10 mouse cellular contexts compared by ENCODE assay signal in the genomic region with DNA sequence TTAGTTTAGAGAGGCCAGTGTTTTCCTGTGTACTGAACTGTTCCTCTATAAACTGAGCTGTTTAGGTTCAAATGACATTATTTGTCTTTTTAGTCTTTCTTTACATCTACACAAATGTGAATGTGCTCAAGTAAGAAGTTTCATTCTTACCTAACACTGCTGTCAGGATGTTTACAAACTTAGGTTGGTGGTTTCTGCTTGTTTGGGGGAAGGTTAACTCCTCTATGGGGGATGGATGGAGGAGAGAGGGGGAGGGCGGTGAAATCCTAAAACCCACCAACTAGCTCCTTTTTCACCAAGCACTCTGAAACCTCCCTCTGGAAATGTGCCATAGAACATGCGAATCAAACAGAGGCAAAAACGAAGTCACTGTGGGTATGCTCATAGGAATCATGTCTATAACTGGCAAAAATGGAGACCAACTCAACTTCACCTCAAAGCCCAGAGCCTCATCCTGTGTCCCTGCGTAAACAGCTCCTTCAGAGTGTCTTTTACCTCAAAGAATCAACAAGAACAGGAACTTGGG. TPM values are rescaled to one million over a fixed set of nuclear protein-coding genes. Genes with fewer than 3 reads are reported as not detected.
DNase-seq lines count a peak whose midpoint lies in the region; ATAC-seq and TF ChIP-seq lines count a peak whose summit lies in the region.
"Had no signal": no experiment of that assay in that cellular context is flagged by ENCODE, and none has a peak within 500 bp of the region (broad histone marks: within the 10 kb centered on the region; RNA-seq: fewer than 3 reads in every experiment).

No protein-coding gene starts in this region.

- no peaks in the 10 kb centered on the region for H3K27me3 ChIP-seq in heart, embryonic 13.5 days (replicated peaks)
- H3K27me3 ChIP-seq in midbrain, embryonic 14.5 days (ENCODE audit: control insufficient read depth, insufficient read depth, low read length), result no peaks in the 10 kb centered on the region
- H3K27me3 ChIP-seq: neural tube, embryonic 12.5 days had no signal

- TF ChIP-seq CTCF in left cerebral cortex, adult 2 months (IDR thresholded peaks at IDR 0.05), result no peak
- no peak for TF ChIP-seq CTCF in cortical plate, adult 2 months (IDR thresholded peaks at IDR 0.05; ENCODE audit: extremely low read depth, insufficient read depth, low read length)

- no peak for TF ChIP-seq POLR2A in cortical plate, adult 2 months (IDR thresholded peaks at IDR 0.05; ENCODE audit: extremely low read depth, insufficient read depth, low read length)

- ATAC-seq in heart, embryonic 13.5 days (ENCODE audit: extremely low read depth, insufficient number of reproducible peaks, low FRiP score, low TSS enrichment), result no peak
- no peak for ATAC-seq in midbrain, embryonic 14.5 days (ENCODE audit: low FRiP score, low TSS enrichment)

- H3K27ac ChIP-seq in heart, embryonic 13.5 days (replicated peaks), result peak overlapping the region; percentile 84
- H3K27ac ChIP-seq in left cerebral cortex, adult 2 months, result peak overlapping the region; percentile 78
- peak overlapping the region; percentile 62; the same call in 1 of the 2 replicates for H3K27ac ChIP-seq in cortical plate, adult 2 months (ENCODE audit: insufficient read depth, low read length)
- H3K27ac ChIP-seq in midbrain, embryonic 14.5 days (replicated peaks; ENCODE audit: low read depth, low read length), result no peak overlapping the region
- H3K27ac ChIP-seq: neural tube, embryonic 12.5 days had no signal

- 72% methylated on average over 4 of the region's 4 CpGs for WGBS in heart, embryonic 13.5 days
- WGBS in midbrain, embryonic 14.5 days, result 88% methylated on average over 4 of the region's 4 CpGs

- intact Hi-C loops in heart, postnatal 10 days (cut with DNase I), result no loop called here
- intact Hi-C loops in left cerebral cortex, adult 2 months (cut with DNase I), result no loop called here
- intact Hi-C loops in left cerebral cortex, postnatal 25 days (cut with DNase I), result no loop called here

- no peak for DNase-seq in heart, postnatal 10 days
- DNase-seq in left cerebral cortex, adult 2 months (ENCODE audit: extremely low spot score in 1 of 2, low spot score in 2 of 2), result no peak
- DNase-seq in left cerebral cortex, postnatal 25 days (ENCODE audit: low spot score in 2 of 2), result no peak
- peak; percentile 34 for DNase-seq in naive thymus-derived CD4-positive, alpha-beta T cell, adult 2 months (ENCODE audit: low read depth)
- no peak for DNase-seq in midbrain, embryonic 14.5 days
- no peak for DNase-seq in gastrocnemius, postnatal 25 days
- DNase-seq: liver had no signal

- peak overlapping the region; percentile 49 for H3K4me2 ChIP-seq in heart, embryonic 13.5 days
- H3K4me2 ChIP-seq in midbrain, embryonic 14.5 days (ENCODE audit: low read length), result no peak overlapping the region
- H3K4me2 ChIP-seq: neural tube, embryonic 12.5 days had no signal

- no peaks in the 10 kb centered on the region for H3K9me3 ChIP-seq in heart, embryonic 13.5 days
- H3K9me3 ChIP-seq in midbrain, embryonic 14.5 days (ENCODE audit: control insufficient read depth, low read length), result no peaks in the 10 kb centered on the region
- H3K9me3 ChIP-seq: neural tube, embryonic 12.5 days had no signal

- peaks cover 74% of the 10 kb centered on the region for H3K4me1 ChIP-seq in heart, embryonic 13.5 days
- H3K4me1 ChIP-seq in cortical plate, adult 2 months (ENCODE audit: control insufficient read depth, insufficient read depth, low read length), result peaks cover 9% of the 10 kb centered on the region
- no peaks in the 10 kb centered on the region; the same call in 1 of the 2 replicates for H3K4me1 ChIP-seq in midbrain, embryonic 14.5 days (ENCODE audit: control insufficient read depth, insufficient read depth, low read length)

- H3K9ac ChIP-seq in heart, embryonic 13.5 days, result peak overlapping the region; percentile 5
- H3K9ac ChIP-seq in midbrain, embryonic 14.5 days (replicated peaks; ENCODE audit: low read length), result no peak overlapping the region
- H3K9ac ChIP-seq: neural tube, embryonic 12.5 days had no signal

- no peak overlapping the region for H3K4me3 ChIP-seq in heart, embryonic 13.5 days
- H3K4me3 ChIP-seq in left cerebral cortex, adult 2 months, result no peak overlapping the region
- H3K4me3 ChIP-seq in cortical plate, adult 2 months (ENCODE audit: insufficient read depth, low read length), result no peak overlapping the region
- no peak overlapping the region for H3K4me3 ChIP-seq in midbrain, embryonic 14.5 days (replicated peaks; ENCODE audit: low read depth, low read length)
- H3K4me3 ChIP-seq: neural tube, embryonic 12.5 days had no signal

- peaks cover 7% of the 10 kb centered on the region for H3K36me3 ChIP-seq in heart, embryonic 13.5 days
- no peaks in the 10 kb centered on the region for H3K36me3 ChIP-seq in midbrain, embryonic 14.5 days (ENCODE audit: control insufficient read depth, insufficient read depth, low read length)
- H3K36me3 ChIP-seq: neural tube, embryonic 12.5 days had no signal

RNA-seq across cellular contexts. Expression of a gene that starts 12.7 kb away (rescaled TPM):
- polyA plus RNA-seq in heart, embryonic 13.5 days (2015; fragmentation: Nextera tagmentation; extraction: Ambion mirVana), result 400 and 449 TPM in 2 replicates
- total RNA-seq in heart, postnatal 10 days (2021), result 100 to 1,000 TPM; 229 to 232 TPM
- 100 to 1,000 TPM; 337 to 351 TPM for total RNA-seq in left cerebral cortex, adult 2 months (2021)
- total RNA-seq in left cerebral cortex, postnatal 25 days (2021), result 100 to 1,000 TPM; 377 to 393 TPM
- polyA plus RNA-seq in cortical plate, adult 2 months (2012; rRNA removed), result 452 and 461 TPM in 2 replicates
- 555 and 629 TPM in 2 replicates for polyA plus RNA-seq in midbrain, embryonic 14.5 days (2014; fragmentation: Nextera tagmentation; extraction: Ambion mirVana)
- total RNA-seq in gastrocnemius, postnatal 25 days (2021), result 100 to 1,000 TPM; 112 to 139 TPM
